Mouse (Mus musculus): Measurements from ENCODE around the gene Ahsa1. TPM values are rescaled to one million over a fixed set of nuclear protein-coding genes. Genes with fewer than 3 reads are reported as not detected.

Ahsa1 gene
- polyA plus RNA-seq, 1 experiment, result 60.9 TPM

Other genes with a start within 250 kb of the Ahsa1 start
- 0.22 and 0.27 TPM in 2 replicates for gene Tmem63c, start 245.1 kb upstream of the Ahsa1 start, polyA plus RNA-seq (2012; rRNA removed)
- gene Ngb, start 163.9 kb upstream of the Ahsa1 start, polyA plus RNA-seq (2012; rRNA removed), result 1.6 and 1.8 TPM in 2 replicates
- gene Gstz1, start 119.3 kb upstream of the Ahsa1 start, polyA plus RNA-seq (2012; rRNA removed), result 47.6 and 57.2 TPM in 2 replicates
- 6.5 and 8.7 TPM in 2 replicates for gene Pomt2, start 118.5 kb upstream of the Ahsa1 start, polyA plus RNA-seq (2012; rRNA removed)
- 0.07 TPM in 1 of 2 replicates, not detected in the other for gene Samd15, start 66.8 kb upstream of the Ahsa1 start, polyA plus RNA-seq (2012; rRNA removed)
- 1.3 and 2.3 TPM in 2 replicates for gene Tmed8, start 66.0 kb upstream of the Ahsa1 start, polyA plus RNA-seq (2012; rRNA removed)
- 0.16 and 0.55 TPM in 2 replicates for gene Noxred1, start 27.7 kb upstream of the Ahsa1 start, polyA plus RNA-seq (2012; rRNA removed)
- gene Vipas39, start 223 bp upstream of the Ahsa1 start, polyA plus RNA-seq (2012; rRNA removed), result 33.4 and 38.6 TPM in 2 replicates
- gene Ism2, start 33.2 kb downstream of the Ahsa1 start, polyA plus RNA-seq (2012; rRNA removed), result 0.25 and 0.32 TPM in 2 replicates
- gene Sptlc2, start 121.9 kb downstream of the Ahsa1 start, polyA plus RNA-seq (2012; rRNA removed), result 39.2 and 49.1 TPM in 2 replicates
- 21.4 and 21.7 TPM in 2 replicates for gene Slirp, start 177.4 kb downstream of the Ahsa1 start, polyA plus RNA-seq (2012; rRNA removed)
- 11.6 and 12.7 TPM in 2 replicates for gene Alkbh1, start 177.5 kb downstream of the Ahsa1 start, polyA plus RNA-seq (2012; rRNA removed)
- 8.9 and 9.9 TPM in 2 replicates for gene Snw1, start 205.8 kb downstream of the Ahsa1 start, polyA plus RNA-seq (2012; rRNA removed)
- gene Gm5788, start 228.2 kb downstream of the Ahsa1 start, polyA plus RNA-seq (2012; rRNA removed), result not detected in 2 replicates
- not detected in 2 replicates for gene Gm8300, start 247.8 kb downstream of the Ahsa1 start, polyA plus RNA-seq (2012; rRNA removed)

Data from large intestine, adult 2 months (tissue).